Mouse (Mus musculus) kidney, adult 9 months (tissue): ENCODE measurements at regions not wholly inside any gene's neighbourhood (a gene's known extent, or its start where the extent isn't known, plus 50 kb on each side); places are given as distances from the start of the nearest gene placed in this dataset.

Source experiments
- DNase-seq: peaks from one replicate; pipeline ENCODE4 v3.0.0; 2022

DNA sequence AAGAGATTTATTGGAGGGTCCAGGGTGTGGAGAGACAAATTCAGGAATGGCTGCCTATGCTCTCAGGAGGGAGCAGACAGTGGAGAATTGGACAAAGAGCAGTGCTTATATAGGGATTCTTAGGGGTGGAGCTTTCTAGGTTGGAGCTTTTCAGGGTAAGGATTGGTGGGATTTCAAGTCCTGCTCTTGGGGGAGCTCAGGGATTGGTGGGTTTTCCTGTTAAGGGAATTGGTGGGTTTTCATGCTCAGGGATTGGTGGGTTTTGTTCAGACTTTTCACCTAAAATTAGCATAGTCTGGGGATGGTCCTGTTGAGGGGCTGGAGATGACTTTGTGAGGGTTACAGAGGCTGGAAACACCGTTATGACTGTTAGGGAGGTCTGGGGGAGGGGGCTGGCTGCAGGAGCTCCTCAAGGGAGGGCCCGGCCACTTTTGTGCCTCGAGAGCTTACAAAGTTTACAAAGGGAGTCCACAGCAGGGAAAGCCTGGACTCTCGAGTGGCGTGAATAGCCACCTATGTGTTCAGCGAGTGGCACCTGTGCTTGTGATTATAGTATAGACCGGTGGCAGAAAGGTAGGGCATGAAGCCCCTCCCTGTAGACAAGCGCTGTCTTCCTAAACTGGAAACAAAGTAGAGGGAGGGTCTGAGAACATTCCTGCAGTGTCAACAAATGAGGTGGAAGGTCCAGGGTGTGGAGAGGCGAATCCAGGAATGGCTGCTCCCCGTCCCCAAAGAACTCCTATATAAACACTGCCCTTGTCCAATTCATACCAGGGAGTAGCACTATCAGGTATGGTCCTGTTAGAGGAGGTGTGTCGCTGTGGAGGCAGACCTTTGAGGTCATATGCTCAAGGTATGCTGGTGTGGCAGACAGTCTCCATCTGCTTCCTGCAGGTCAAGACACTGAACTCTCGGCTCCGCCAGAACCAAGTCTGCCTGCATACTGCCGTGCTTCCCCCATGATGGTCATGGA is 278.1 kb upstream of the Zfp64 start:
- DNase-seq, result no peak

DNA sequence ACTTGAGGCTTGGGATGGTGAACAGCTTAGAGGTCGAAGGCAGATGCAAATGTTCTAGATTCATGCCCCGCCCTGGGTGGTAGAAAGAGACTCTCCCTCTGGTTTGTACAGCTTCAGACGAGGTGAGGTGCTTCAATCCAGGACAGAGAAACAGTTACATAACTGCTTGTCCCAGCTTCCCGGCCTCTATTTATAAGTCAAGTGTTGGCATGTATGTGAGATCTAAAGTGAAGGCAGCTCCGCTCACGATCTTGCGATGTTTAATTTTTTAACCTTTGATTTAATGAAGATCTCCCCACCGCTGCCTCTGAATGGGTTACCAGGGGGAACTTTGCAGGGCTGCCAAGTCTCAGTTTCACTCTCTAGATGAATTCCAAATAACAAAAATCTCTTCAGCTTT is 266.9 kb upstream of the Zfp64 start:
- DNase-seq, result no peak

- DNase-seq, result no peak
These were observed 265.8 kb upstream of the Zfp64 start for GRCm38 (mm10) chr2:169221141-169221540.

- DNase-seq, result no peak
These were observed 260.2 kb upstream of the Zfp64 start for GRCm38 (mm10) chr2:169215546-169216043.

GRCm38 (mm10) chr2:169214396-169214795 is 259.0 kb upstream of the Zfp64 start:
- DNase-seq, result peak; percentile 6

DNA sequence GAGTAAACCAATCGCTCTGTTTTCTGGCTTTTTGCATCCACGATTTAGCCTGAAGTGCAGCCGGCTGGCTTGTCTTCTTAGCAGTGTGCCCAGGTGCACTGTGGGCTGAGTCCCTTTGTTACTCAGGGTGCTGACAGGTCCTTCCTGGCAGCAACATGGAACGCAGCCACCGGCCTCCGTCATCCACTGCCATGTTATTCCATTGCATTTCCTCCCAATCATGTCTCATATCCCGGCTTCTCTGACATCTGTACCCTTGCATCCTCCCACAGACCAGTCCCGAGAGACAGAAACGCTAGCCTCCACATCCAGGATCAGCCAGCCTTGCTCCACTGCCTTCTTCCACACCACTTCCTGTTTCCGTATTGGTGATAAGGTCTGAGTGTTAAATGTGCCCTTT is 257.9 kb upstream of the Zfp64 start:
- peak; percentile 53 for DNase-seq

DNA sequence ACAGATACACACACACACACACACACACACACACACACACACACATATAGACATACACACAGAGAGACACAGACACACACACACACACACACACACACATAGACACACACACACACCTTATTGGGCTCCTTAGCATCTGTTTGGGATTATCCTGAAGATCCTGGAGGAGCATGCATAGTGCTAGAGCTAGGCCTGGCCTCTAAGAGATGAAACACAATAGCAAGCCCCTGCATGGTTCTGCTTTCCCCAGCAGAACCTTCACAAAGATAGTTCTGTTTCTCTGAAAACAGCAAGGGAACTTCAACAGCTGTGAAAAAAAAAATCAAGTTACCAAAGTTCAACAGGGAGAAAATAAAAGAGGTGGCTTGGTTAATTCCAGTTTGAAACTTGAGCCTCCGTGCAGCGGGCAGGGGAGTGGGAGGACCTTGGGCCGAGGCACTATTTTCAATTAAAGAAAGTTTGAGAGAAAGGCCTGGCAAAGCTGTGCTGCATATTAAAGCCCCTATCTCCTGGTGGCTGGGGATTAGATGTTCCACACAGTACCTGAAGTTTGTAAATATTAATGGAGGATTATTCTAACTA is 257.4 kb upstream of the Zfp64 start:
- no peak for DNase-seq

DNA sequence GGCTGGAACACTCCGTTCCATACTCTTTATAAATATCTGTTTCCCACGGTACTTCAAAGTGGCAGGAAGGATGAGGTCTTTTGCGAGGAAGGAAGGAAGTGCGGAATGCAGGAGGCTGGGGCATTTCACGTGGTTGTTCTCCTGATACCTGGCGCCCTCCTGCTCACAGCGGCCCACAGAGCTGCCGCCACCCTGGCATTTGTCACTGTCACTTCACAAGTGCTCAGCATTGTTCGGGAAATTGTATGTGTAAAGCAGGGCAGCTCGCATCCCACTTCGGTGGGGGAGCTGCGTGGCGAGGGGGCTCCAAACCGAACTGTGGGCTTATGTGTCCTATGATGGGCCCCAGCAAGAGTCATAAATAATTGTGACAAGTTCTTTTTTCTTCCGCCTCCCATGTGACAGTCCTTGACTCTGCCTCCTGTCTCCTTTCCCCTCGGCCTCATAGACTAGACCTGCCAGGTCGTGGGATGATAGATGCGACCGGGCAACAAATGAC is 248.9 kb upstream of the Zfp64 start:
- DNase-seq, result peak; percentile 52

- no peak for DNase-seq
These were observed 236.6 kb upstream of the Zfp64 start for GRCm38 (mm10) chr2:169191974-169192373.

GRCm38 (mm10) chr2:169191465-169191864 is 236.1 kb upstream of the Zfp64 start:
- DNase-seq, result no peak

DNA sequence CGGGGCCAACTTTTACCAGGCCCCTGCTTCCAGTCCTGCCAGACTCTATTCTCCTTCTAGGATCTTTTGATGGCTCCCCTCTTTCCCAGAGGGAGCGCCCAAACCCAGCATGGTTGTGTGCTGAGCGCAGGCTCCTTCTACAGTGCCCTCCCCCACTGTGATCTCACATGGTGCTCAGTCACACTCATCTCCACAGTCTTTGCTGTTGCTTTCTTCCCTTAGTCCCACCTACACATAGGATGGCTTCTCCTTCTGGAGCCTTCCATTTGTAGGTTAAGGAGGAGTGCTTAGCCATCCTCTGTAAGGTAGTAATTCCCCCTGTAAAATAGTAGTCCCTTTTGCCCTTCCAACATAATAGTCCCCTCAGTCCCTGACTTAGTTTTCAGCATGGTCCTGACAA is 222.2 kb upstream of the Zfp64 start:
- no peak for DNase-seq

DNA sequence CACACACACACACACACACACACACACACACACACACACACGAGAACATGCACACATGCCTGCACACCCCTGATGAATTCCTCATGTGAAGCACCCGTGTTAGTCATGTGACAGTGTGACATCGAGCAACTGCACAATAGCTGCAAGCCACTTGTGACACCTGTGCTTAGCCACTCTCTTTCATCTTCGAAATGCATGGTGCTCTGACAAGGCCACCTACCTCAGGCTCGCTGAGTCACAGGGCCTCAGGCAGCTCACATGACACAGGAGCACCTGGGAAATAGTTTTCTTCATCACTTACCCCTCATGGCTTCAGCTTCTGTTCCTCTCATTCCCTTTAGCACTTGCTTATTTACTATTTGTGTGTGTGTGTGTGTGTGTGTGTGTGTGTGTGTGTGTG is 213.4 kb upstream of the Zfp64 start:
- no peak for DNase-seq

DNA sequence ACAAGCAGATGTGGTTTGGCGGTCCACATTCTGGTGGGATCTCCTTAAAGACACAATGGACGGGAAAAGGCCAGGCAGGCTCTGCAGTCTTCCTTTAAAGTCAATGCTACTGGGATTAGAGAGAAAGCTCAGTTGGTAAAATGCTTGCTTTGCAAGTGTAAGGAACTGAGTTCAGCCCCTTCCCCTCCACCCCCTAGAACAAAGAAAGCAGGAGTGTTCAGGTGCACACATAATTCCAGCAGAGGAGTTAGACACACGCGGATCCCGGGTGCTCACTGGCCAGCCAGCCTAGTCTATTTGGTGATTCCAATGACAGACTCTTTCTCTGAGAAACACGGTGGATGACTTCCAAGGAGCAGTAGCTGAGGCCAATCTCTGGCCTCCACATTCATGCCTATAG is 213.0 kb upstream of the Zfp64 start:
- DNase-seq, result no peak

DNA sequence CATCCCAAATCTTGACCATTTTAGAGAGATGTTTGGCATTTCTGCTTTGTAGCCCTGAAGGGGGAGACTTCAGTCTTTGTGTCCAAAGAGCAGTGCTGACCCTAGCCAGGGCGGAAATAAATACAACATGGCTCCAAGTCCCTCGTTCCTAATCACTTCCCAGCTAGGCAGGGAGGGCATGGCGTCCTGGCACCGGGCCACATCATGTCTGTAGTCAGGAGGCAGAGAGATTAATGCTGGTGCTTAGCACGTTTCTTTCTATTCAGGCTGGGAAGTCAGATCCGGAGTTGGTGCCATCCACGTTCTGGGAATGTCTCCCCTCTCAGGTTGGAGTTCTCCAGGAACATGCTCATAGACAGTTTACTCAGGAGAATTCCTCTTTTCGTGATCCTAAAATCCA is 206.3 kb upstream of the Zfp64 start:
- no peak for DNase-seq

GRCm38 (mm10) chr2:169158760-169159159 is 203.4 kb upstream of the Zfp64 start:
- DNase-seq, result no peak

GRCm38 (mm10) chr2:169158005-169158673 is 202.8 kb upstream of the Zfp64 start:
- DNase-seq, result peak; percentile 9

DNA sequence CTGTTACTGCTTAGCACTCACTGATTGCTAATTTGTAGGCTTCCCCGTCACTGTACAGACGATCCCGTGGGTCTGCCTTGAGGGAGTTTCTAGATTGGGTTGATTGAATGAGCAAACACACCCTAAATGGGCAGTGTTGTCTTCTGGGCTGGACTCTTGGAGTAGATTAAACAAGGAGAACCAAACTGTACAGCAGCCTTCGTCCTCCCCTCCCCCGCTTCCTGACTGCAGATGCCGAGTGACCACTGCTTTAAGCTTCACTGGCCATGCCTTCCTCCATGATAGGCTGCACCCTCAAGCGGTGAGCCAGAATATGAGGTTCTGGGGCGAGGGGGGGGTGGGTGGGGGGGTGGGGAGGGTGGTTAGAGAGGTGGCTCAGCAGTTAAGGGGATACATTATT is 201.5 kb upstream of the Zfp64 start:
- no peak for DNase-seq

- no peak for DNase-seq
These were observed 199.5 kb upstream of the Zfp64 start for GRCm38 (mm10) chr2:169154881-169155280.

DNA sequence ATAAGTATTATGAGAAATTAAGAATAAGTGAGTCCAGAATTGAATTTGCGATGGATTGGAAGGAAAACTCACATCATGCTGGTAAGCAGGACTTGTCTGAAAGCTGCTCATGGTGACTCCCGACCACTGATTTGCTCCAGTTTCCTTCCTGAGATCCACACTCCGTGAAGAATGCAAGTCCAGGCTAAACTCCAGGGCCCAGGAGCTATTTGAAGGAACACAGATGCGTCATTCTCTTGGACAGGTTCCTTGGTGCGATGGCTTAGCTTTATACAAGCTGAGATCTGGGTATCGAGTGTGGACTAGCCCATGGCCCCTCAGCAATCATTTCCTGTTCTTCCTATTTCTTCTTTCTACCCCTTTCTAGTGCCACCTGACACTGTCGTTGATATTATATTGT is 192.3 kb upstream of the Zfp64 start:
- DNase-seq, result no peak

DNA sequence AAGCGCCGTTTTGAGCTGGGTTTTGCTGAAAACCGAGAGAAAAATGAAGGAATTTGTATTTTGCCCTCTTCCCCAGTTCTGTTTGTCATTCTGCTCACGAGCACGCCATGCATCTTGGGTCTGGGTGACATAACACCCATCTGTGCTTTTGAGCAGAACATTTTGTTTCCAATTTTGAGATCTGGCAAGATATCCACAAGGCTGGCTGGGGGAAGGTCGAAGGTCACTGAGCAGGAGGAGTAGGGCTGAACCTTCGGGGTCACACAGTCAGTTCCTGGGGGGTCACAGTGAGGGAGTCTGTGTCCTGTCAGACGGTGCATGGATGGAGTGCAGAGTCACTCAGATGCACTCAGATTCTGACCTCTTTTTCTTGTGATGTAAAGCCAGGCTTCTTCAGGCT is 186.8 kb upstream of the Zfp64 start:
- peak; percentile 18 for DNase-seq

- DNase-seq, result peak; percentile 8
These were observed 178.5 kb upstream of the Zfp64 start for GRCm38 (mm10) chr2:169133855-169134254.

DNA sequence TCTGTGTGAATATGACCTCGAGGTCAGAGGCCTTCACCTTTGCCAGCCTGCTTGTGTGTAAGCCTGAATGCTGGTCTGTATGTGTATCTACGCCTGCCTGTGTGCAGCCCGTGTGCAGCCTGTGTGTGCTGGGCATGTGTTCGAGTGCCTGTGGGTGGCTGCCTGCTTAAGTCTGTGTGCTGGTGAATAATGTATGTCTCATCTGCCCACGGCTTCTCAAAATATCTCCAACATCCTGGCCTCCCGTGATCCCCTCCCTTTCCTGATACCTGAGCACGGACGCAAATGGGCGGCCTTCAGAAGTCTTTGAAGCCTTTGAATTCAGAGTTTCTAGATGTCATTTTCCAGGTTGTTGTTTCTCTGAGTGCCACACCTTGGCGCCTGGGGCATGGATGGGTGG is 170.1 kb upstream of the Zfp64 start:
- no peak for DNase-seq

DNA sequence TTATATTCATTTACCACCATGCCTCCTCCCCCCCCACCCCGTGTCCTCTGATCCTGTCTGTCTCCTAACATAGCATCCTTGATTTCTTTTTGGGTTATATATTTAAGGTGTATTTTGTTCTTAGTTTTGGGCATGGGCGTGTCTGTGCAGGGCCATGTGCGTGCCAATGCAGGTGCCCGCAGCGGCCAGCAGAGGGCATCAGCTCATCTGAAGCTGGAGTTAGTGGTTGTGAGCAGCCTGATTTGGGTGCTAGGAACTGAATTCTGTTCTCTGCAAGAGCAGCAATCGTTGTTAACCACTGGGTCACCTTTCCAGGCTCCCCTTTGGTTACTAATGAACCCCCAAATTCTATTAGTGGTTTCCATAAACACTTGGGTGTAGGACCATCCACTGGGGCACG is 167.5 kb upstream of the Zfp64 start:
- DNase-seq, result no peak

- DNase-seq, result no peak
These were observed 161.5 kb upstream of the Zfp64 start for GRCm38 (mm10) chr2:169116841-169117240.
